Mouse (Mus musculus) kidney, postnatal 0 days (tissue): ENCODE measurements around the gene Cops7a. TPM values are rescaled to one million over a fixed set of nuclear protein-coding genes. Genes with fewer than 3 reads are reported as not detected.

Source experiments
- ATAC-seq: fragments of 200-750 bp; cut with Nextera tagmentation; replicated peaks from 2 replicates; pipeline ENCODE4 v1.8.0; 2017; ENCODE audit warnings: low read depth, moderate number of reproducible peaks, moderate TSS enrichment, moderate library complexity; ENCODE audit not compliant: low FRiP score
- DNase-seq: peaks from one replicate; pipeline ENCODE4 v3.0.0-alpha.2; 2016; ENCODE audit warnings: low spot score
- H3K27ac ChIP-seq: fragments of 300-500 bp; sonication (generic); 2 replicates; pipeline ENCODE4 v1.5.1; 2014; ENCODE audit warnings: mild to moderate bottlenecking
- H3K27me3 ChIP-seq: fragments of 300-500 bp; sonication (generic); 2 replicates; pipeline ENCODE4 v1.6.1; 2014; ENCODE audit warnings: low read length, mixed read lengths; ENCODE audit not compliant: insufficient read depth
- H3K36me3 ChIP-seq: fragments of 300-500 bp; sonication (generic); 2 replicates; pipeline ENCODE4 v1.6.1; 2014; ENCODE audit warnings: low read length, mixed read lengths; ENCODE audit not compliant: insufficient read depth
- H3K4me1 ChIP-seq: fragments of 300-500 bp; sonication (generic); replicated peaks from 2 replicates; pipeline ENCODE4 v1.6.1; 2014; ENCODE audit warnings: antibody characterized with exemption, low read length, mixed read lengths; ENCODE audit not compliant: insufficient read depth
- H3K4me2 ChIP-seq: fragments of 300-500 bp; sonication (generic); 2 replicates; pipeline ENCODE4 v1.6.1; 2014; ENCODE audit warnings: mild to moderate bottlenecking, low read length, moderate library complexity, mixed read lengths
- H3K4me3 ChIP-seq: fragments of 300-500 bp; sonication (generic); replicated peaks from 2 replicates; pipeline ENCODE4 v1.5.1; 2014; ENCODE audit warnings: low read depth, low read length
- H3K9ac ChIP-seq: fragments of 300-500 bp; sonication (generic); 2 replicates; pipeline ENCODE4 v1.6.1; 2014; ENCODE audit warnings: low read depth, low read length
- H3K9me3 ChIP-seq: fragments of 300-500 bp; sonication (generic); replicated peaks from 2 replicates; pipeline ENCODE4 v1.6.1; 2016; ENCODE audit warnings: low read length, inconsistent platforms, mixed read lengths
- CTCF ChIP-seq: IDR thresholded peaks from 2 replicates; pipeline ENCODE4 v1.5.1; 2016; ENCODE audit warnings: antibody characterized with exemption, low read depth, mild to moderate bottlenecking, moderate library complexity
- WGBS: fragments of 180-500 bp; shearing (Covaris S2); extraction: QIAGEN DNeasy Blood & Tissue Kit; methylation state at CpG from one replicate; pipeline ENCODE4 v1.1.7; 2014; 5-methylcytosine and 5-hydroxymethylcytosine counted together
- polyA plus RNA-seq: library from polyadenylated mRNA; unstranded; fragments of >200 nt; fragmentation: Nextera tagmentation; extraction: Ambion mirVana; gene quantifications from 2 replicates; pipeline ENCODE4 v1.2.1, GENCODE M21; 2015

Gene Cops7a
- polyA plus RNA-seq, 1 experiment from 2014 or later, result 153 TPM

DNA sequence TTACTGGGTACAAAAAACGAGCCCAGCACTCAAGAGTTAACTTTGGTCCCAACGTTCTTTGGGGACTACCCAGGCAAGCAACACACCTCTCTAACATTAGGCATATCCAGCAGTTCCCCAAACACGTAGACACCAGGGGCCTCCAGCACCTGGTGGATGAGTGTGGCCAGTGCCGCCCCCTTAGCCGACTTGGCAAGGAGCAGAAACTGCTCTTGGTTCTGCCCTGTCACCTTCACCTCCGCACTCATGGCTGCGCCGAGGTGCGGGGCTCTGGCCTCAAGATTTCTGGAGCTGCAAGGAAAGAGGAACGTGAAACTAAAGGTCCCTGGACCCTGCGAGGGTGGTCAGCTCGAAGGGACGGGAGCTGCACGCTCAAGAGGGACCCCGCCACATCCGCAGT, 700 bp downstream of the Cops7a start:
- H3K9ac ChIP-seq, result peak overlapping the region; percentile 76
- no peaks in the 10 kb centered on the region for H3K9me3 ChIP-seq
- H3K27ac ChIP-seq, result peak overlapping the region; percentile 92
- ATAC-seq (peak; percentile 38), DNase-seq (peak; percentile 9)
- H3K27me3 ChIP-seq, result no peaks in the 10 kb centered on the region
- 27% methylated on average over 16 of the region's 16 CpGs for WGBS
- TF ChIP-seq CTCF, result no peak
- H3K4me3 ChIP-seq, result peak overlapping the region; percentile 56
- peaks cover 7% of the 10 kb centered on the region; the same call in 1 of the 2 replicates for H3K4me1 ChIP-seq
- H3K36me3 ChIP-seq, result peaks cover 12% of the 10 kb centered on the region
- peak overlapping the region; percentile 75 for H3K4me2 ChIP-seq

DNA sequence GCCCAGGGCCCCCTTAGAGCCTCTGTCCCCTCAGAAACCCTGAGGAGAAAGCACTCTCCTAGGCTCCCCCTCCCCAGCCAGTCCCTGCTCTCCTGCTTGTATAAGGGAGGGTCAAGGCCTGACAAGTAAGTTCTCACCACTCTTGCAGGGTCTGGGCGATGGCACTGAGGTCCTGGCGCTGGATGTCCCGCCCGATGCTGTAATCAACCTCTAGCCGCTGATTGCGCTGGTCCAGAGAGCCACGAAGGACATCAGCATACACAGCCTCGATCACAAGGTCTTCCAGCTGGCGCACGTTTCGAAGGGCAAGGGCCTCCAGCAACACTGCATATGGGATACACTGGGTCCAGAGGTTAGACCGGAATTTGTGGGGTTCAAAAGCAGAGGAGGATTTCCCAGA, 4.3 kb downstream of the Cops7a start:
- no peak for TF ChIP-seq CTCF
- 90% methylated on average over 12 of the region's 12 CpGs for WGBS
- Histone ChIP-seq H3K36me3 (peaks cover 32% of the 10 kb centered on the region), H3K27ac (no peak overlapping the region), H3K4me1 (peaks cover 5% of the 10 kb centered on the region; the same call in 1 of the 2 replicates), H3K9ac (no peak overlapping the region), H3K4me2 (no peak overlapping the region), H3K9me3 (no peaks in the 10 kb centered on the region), H3K27me3 (no peaks in the 10 kb centered on the region), H3K4me3 (no peak overlapping the region)
- ATAC-seq, result no peak
- no peak for DNase-seq

DNA sequence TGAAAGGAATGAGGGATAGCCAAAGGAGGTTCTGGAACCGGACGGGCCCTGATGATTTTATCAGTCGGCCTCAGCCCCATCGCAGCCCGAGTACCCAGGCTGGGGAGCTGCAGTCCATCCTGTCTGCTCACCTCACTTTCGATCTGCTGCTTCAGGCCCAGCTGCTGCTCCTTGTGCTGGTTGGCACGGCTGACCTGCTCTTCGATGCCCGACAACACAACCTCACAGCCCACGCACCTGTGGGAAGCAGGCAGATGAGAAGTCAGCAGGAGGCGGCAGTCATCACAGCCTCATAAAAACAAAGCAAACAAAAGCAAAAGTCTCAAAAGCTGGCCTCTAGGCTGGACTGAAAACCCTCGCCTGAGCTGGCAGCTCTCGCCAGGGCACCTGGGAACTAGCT, 5.4 kb downstream of the Cops7a start:
- DNase-seq (no peak), ATAC-seq (no peak)
- no peak overlapping the region for H3K4me3 ChIP-seq
- peaks cover 36% of the 10 kb centered on the region for H3K36me3 ChIP-seq
- 83% methylated on average over 13 of the region's 13 CpGs for WGBS
- no peak overlapping the region for H3K27ac ChIP-seq
- H3K4me2 ChIP-seq, result no peak overlapping the region
- H3K9ac ChIP-seq, result no peak overlapping the region
- H3K4me1 ChIP-seq, result peaks cover 5% of the 10 kb centered on the region; the same call in 1 of the 2 replicates
- no peak for TF ChIP-seq CTCF
- no peaks in the 10 kb centered on the region for H3K9me3 ChIP-seq
- no peaks in the 10 kb centered on the region for H3K27me3 ChIP-seq

DNA sequence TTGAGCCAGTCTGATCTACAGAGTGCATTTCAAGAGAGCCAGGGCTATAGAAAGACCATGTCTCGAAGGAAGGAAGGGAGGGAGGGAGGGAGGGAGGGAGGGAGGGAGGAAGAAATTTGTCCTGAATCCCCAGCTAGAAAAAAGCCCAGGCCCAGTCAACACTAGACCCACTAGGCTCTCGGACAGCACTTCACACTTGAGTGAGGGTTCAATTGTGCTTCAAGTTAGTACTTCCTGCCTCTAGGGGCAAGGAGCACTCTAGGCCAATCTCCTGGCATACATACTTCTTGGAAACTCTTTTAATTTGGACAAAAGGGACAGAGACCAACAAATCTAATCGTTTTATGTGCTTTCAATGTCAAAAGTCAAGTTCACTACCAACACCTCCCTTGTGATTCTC, 7.2 kb downstream of the Cops7a start:
- Histone ChIP-seq H3K9ac (no peak overlapping the region), H3K27me3 (no peaks in the 10 kb centered on the region), H3K36me3 (peaks cover 36% of the 10 kb centered on the region), H3K27ac (no peak overlapping the region), H3K4me2 (no peak overlapping the region), H3K9me3 (no peaks in the 10 kb centered on the region), H3K4me3 (no peak overlapping the region), H3K4me1 (no peaks in the 10 kb centered on the region)
- 64% methylated on average over 3 of the region's 3 CpGs for WGBS
- DNase-seq, result no peak
- no peak for TF ChIP-seq CTCF
- ATAC-seq, result no peak

DNA sequence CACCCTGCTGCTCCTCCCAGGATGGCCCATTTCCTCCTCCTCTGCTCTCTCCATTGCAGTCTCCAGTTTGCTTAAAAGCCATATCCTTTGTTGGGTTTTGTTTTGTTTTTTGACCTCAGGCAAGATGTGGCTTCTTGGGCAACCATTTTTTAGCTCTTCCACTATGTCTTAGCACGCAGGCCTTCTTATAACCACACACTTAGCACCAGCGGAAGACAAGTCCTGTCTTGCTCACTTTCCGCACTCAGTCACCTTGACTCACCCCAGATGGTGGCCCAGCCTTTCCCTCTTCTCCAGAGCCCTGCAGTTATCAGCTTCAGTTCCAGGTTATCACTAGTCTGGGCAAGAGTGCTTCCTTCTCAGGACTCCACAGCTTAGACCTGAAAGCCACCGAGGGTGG, 10.1 kb downstream of the Cops7a start:
- no peak for TF ChIP-seq CTCF
- no peak overlapping the region for H3K9ac ChIP-seq
- H3K4me1 ChIP-seq, result no peaks in the 10 kb centered on the region
- no peak overlapping the region for H3K27ac ChIP-seq
- no peak overlapping the region for H3K4me2 ChIP-seq
- no peaks in the 10 kb centered on the region for H3K27me3 ChIP-seq
- H3K36me3 ChIP-seq, result peaks cover 30% of the 10 kb centered on the region
- DNase-seq (no peak), ATAC-seq (no peak)
- no peak overlapping the region for H3K4me3 ChIP-seq
- WGBS, result 96% methylated on average over 4 of the region's 4 CpGs
- H3K9me3 ChIP-seq, result no peaks in the 10 kb centered on the region

DNA sequence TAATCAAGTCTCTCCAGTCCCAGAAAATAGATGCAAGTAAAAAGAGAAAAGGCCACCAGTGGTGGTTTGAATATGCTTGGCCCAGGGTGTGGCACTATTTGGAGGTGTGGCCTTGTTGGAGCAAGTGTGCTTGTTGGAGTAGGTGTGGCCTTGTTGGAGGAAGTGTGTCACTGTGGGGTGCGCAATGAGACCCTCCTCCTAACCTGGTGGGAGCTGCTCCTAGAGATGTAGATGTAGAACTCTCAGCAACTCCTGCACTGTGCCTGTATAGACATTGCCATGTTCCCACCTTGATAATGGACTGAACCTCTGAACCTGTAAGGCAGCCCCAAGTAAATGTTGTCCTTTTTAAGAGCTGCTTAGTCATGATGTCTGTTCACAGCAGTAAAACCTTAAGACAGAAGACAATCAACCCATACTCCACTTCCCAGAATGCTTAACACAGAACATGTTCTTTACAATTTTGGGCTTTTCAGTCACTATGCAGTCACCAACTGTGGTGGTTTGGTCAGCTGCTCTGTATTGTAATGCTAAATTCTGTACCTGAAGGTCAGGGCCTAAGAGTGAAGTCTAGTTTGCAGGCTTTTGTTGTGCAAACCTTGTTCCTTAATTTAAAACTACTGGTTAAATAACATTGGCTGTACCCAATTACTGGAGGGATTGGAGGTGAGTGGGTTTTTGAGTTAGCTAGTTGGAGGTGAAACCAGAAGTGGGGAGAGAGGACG, 11.2 kb downstream of the Cops7a start:
- no peaks in the 10 kb centered on the region for H3K27me3 ChIP-seq
- peaks cover 19% of the 10 kb centered on the region for H3K36me3 ChIP-seq
- H3K4me2 ChIP-seq, result no peak overlapping the region
- H3K9ac ChIP-seq, result no peak overlapping the region
- ATAC-seq (no peak), DNase-seq (no peak)
- H3K27ac ChIP-seq, result no peak overlapping the region
- H3K9me3 ChIP-seq, result no peaks in the 10 kb centered on the region
- no peak overlapping the region for H3K4me3 ChIP-seq
- WGBS, result 91% methylated on average over 2 of the region's 2 CpGs
- H3K4me1 ChIP-seq, result no peaks in the 10 kb centered on the region
- TF ChIP-seq CTCF, result no peak
